Mouse (Mus musculus) cerebellum, adult 18-20 months (tissue): ENCODE data around the gene Olfr995.

Experiments used
- DNase-seq, 2 experiments: peaks; one replicate each; pipeline ENCODE4 v3.0.0; 2021

The Olfr995 gene

GRCm38 (mm10) chr2:85443539-85443938, at the start of gene Olfr995:
Gene Olfr995 (minus strand): TSS chr2:85443639.
- DNase-seq, result no peak

GRCm38 (mm10) chr2:85490396-85490795, 47.0 kb upstream of the Olfr995 start:
- DNase-seq, result no peak

- DNase-seq, result no peak
Measured at GRCm38 (mm10) chr2:85466801-85467325, 23.4 kb upstream of the Olfr995 start.

- DNase-seq, result no peak
Measured at GRCm38 (mm10) chr2:85442546-85442945, 893 bp downstream of the Olfr995 start.

- no peak for DNase-seq
Measured at GRCm38 (mm10) chr2:85436351-85436750, 7.1 kb downstream of the Olfr995 start, which contains the start of gene Olfr994. Gene Olfr994 (minus strand): TSS chr2:85436451.

- DNase-seq, result no peak
Measured at GRCm38 (mm10) chr2:85425893-85426292, 17.5 kb downstream of the Olfr995 start.

- DNase-seq, result no peak
Measured at GRCm38 (mm10) chr2:85414777-85415176, 28.7 kb downstream of the Olfr995 start, which contains the start of gene Olfr993. Gene Olfr993 (minus strand): TSS chr2:85414877.

GRCm38 (mm10) chr2:85409369-85409768, 34.1 kb downstream of the Olfr995 start, which contains the start of gene Olfr992:
Gene Olfr992 (minus strand): TSS chr2:85409469.
- DNase-seq, result no peak
